Mouse (Mus musculus) stomach, embryonic 16.5 days (tissue): ENCODE data around the gene Lrguk. TPM values are rescaled to one million over a fixed set of nuclear protein-coding genes. Genes with fewer than 3 reads are reported as not detected.

Source experiments
- ATAC-seq: fragments of 200-750 bp; cut with Nextera tagmentation; 2 replicates; pipeline ENCODE4 v1.8.0; 2017; ENCODE audit warnings: moderate number of reproducible peaks, moderate TSS enrichment; ENCODE audit not compliant: insufficient read depth, low FRiP score
- H3K27ac ChIP-seq: fragments of 300-500 bp; sonication (generic); 2 replicates; pipeline ENCODE4 v1.5.1; 2014; ENCODE audit warnings: low read length
- H3K27me3 ChIP-seq: fragments of 300-500 bp; sonication (generic); 2 replicates; pipeline ENCODE4 v1.6.1; 2014; ENCODE audit warnings: low read length, control low read depth, mixed read lengths; ENCODE audit not compliant: control insufficient read depth, insufficient read depth
- H3K36me3 ChIP-seq: fragments of 300-500 bp; sonication (generic); 2 replicates; pipeline ENCODE4 v1.6.1; 2014; ENCODE audit warnings: low read length; ENCODE audit not compliant: control insufficient read depth, insufficient read depth
- H3K4me1 ChIP-seq: fragments of 300-500 bp; sonication (generic); 2 replicates; pipeline ENCODE4 v1.6.1; 2014; ENCODE audit warnings: low read length, control low read depth, mixed read lengths; ENCODE audit not compliant: control insufficient read depth, insufficient read depth
- H3K4me2 ChIP-seq: fragments of 300-500 bp; sonication (generic); 2 replicates; pipeline ENCODE4 v1.6.1; 2014; ENCODE audit warnings: low read depth, low read length, mixed read lengths
- H3K4me3 ChIP-seq: fragments of 300-500 bp; sonication (generic); replicated peaks from 2 replicates; pipeline ENCODE4 v1.5.1; 2014; ENCODE audit warnings: mild to moderate bottlenecking, low read length
- H3K9ac ChIP-seq: fragments of 300-500 bp; sonication (generic); 2 replicates; pipeline ENCODE4 v1.6.1; 2014; ENCODE audit warnings: low read length
- H3K9me3 ChIP-seq: fragments of 300-500 bp; sonication (generic); replicated peaks from 2 replicates; pipeline ENCODE4 v1.6.1; 2016; ENCODE audit warnings: low read length, control low read depth; ENCODE audit not compliant: control insufficient read depth
- WGBS: fragments of 180-500 bp; shearing (Covaris S2); extraction: QIAGEN DNeasy Blood & Tissue Kit; methylation state at CpG from one replicate; pipeline ENCODE4 v1.1.7; 2014; 5-methylcytosine and 5-hydroxymethylcytosine counted together
- polyA plus RNA-seq: library from polyadenylated mRNA; unstranded; fragments of >200 nt; fragmentation: Nextera tagmentation; extraction: Ambion mirVana; gene quantifications from 2 replicates; pipeline ENCODE4 v1.2.1, GENCODE M21; 2015

Lrguk gene
- 0.20 and 0.44 TPM in 2 replicates for polyA plus RNA-seq

DNA sequence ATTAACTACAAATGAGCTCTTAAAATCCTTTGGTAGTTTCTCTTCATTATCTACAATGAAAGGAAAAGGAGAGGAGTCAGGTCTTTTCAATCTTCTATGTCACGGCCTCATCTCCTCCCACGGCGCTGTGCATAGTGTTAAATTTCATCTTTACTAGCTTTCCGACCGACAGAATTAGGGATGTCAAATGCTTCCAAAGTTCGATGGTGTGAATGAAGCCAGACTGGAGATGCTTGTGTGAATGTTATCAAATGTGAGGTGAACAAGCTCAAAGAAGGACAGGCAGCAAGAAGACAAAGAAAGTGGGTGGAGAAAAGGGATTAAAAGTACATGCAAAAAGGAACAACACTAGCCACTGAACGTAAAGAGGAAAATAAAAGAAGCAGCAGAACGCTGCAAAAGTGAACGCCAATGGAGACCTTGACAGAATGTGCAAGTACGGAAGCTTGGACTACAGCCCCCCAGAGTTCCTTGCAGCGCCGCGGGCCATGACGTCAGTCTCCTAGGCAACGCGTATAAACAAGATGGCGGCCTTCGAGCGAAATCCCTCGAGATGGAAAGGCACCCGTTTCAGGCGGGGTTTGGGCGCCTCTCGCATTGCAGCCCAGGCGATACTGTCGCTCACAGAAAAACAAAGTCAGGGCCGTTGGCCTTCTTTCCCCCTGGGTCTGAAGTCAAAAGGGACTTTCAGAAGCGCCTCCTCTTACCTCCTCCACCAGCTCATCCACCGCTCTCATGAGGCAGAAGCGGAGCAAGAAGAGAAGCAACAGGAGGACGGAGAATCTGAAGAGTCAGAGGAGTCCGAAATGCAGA, at the start of gene Lrguk:
TSS of gene Lrguk (plus strand) at position 516 of the 813 bp plus-strand sequence.
- peaks cover 4% of the 10 kb centered on the region for H3K4me1 ChIP-seq
- no peaks in the 10 kb centered on the region for H3K36me3 ChIP-seq
- WGBS = 4% methylated on average over 32 of the region's 32 CpGs
- peak within 1 kb of the TSS; percentile 69 for H3K9ac ChIP-seq
- 0 out of 2 replicates have a peak within 1 kb of the TSS, but pooled peaks have one; percentile 13 for H3K27ac ChIP-seq
- no peaks in the 10 kb centered on the region for H3K9me3 ChIP-seq
- peak within 1 kb of the TSS; percentile 87 for H3K4me2 ChIP-seq
- peak; percentile 95; the same call in 1 of the 2 replicates for ATAC-seq
- H3K27me3 ChIP-seq = no peaks in the 10 kb centered on the region
- H3K4me3 ChIP-seq = peak within 1 kb of the TSS; percentile 67

DNA sequence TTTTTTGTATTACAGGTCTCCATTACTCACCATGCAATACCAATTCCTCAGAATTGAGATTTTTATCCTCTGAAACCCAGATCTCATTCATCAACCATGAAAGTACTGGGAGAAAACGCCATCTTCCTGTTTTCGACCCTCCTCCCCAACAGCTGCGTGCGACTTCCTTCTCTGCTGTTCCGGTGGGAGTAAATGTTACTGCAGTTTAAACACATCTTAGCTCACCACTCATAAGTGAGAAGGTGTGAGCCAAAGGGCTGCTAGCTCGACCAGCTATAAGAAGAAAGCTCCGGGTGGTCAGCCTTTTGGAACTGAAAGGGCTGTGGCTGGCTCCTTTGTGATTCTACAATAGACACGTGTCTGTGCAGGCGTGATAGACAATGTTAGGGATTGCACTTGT, 46.5 kb upstream of the Lrguk start:
- H3K4me3 ChIP-seq = no peak overlapping the region
- no peak overlapping the region for H3K9ac ChIP-seq
- 73% methylated on average over 9 of the region's 9 CpGs for WGBS
- H3K27me3 ChIP-seq = no peaks in the 10 kb centered on the region
- H3K27ac ChIP-seq = no peak overlapping the region
- no peaks in the 10 kb centered on the region for H3K36me3 ChIP-seq
- no peaks in the 10 kb centered on the region for H3K9me3 ChIP-seq
- no peak overlapping the region for H3K4me2 ChIP-seq
- no peak for ATAC-seq
- no peaks in the 10 kb centered on the region for H3K4me1 ChIP-seq

DNA sequence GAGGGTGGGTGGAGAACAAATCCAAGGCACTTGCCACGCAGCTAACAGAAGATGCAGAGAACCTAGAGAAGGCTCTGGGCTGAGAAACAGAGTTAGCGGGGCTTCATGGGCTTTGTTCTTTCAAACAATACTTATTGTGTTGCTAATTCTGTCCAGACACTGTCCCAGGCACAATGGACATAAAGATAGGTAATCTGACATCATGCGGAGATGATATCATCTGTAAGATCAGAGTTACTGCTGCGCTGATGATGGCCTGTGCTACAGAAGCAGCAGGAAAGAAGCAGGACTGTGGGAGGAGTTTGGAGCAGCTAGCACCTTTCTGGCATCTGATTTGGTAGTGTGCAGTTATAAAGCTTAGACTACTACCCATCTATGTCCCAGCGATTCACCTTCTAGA, 42.1 kb upstream of the Lrguk start:
- ATAC-seq = no peak

DNA sequence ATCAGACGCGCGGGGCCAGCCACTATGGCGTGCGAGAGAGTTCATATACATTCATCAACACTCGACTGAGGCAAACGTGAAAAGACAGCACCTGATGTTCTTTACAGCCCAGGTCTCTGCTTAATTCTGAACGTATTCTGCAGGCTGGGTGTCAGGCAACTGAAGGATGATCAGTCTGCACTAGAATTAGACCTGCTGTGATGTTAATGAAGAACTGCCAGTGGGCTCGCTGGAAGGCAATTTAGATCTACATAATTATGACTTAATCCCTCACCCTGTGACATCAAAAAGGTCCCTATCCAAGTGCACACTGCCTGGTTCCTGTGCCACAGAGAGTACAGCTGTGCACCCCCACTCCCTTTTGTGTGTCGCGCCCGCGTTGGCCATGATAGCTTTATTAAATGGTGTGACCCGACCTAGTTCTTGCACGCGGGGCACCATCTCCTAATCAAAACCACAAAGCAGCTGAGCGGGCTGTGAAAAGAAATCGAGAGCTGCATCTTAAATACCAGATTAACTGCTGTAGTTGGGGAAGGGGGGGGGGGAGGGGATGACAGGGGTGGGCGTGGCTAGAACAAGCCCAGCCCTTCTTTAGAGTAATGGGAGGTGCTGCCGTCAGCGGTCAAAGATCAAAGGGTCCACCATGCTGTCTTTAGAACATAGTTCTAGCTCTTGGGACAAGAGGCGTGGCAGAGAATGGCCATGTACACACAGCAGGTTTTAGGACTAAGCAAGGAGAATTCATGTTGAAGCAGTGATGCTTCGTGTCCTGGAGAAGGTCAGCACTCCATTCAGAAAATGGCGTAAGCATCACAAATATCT, 36.8 kb upstream of the Lrguk start:
- Histone ChIP-seq H3K9me3 (no peaks in the 10 kb centered on the region), H3K4me3 (no peak overlapping the region), H3K4me2 (no peak overlapping the region), H3K27me3 (no peaks in the 10 kb centered on the region), H3K27ac (no peak overlapping the region), H3K4me1 (no peaks in the 10 kb centered on the region), H3K9ac (no peak overlapping the region), H3K36me3 (no peaks in the 10 kb centered on the region)
- ATAC-seq = no peak
- WGBS = 57% methylated on average over 24 of the region's 24 CpGs

More for the DNA sequence above, 42.1 kb upstream of the Lrguk start:
- no peaks in the 10 kb centered on the region for H3K4me1 ChIP-seq
- no peaks in the 10 kb centered on the region for H3K27me3 ChIP-seq
- H3K9me3 ChIP-seq = no peaks in the 10 kb centered on the region
- 78% methylated on average over 5 of the region's 5 CpGs for WGBS
- H3K27ac ChIP-seq = no peak overlapping the region
- H3K9ac ChIP-seq = no peak overlapping the region
- H3K4me2 ChIP-seq = no peak overlapping the region
- no peak overlapping the region for H3K4me3 ChIP-seq
- H3K36me3 ChIP-seq = no peaks in the 10 kb centered on the region

DNA sequence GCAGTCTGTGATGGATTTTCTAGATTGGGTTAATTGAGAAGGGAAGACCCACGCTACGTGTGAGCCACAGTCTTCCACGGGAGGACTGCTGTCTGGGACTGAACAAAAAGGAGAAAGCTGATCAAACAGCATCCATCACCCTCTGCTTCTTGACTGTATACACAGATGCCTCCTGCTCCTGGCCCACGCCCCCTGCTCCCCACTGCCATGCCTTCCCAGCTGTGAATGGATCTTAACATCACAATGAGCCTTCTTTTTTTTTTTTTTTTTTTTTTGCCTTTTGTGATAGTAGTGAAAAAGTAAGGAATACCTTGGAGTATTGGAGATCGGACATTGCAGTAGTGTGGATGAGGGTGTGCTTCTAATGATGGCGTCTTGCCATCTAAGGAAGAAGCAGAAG, 35.4 kb upstream of the Lrguk start:
- Histone ChIP-seq H3K36me3 (no peaks in the 10 kb centered on the region), H3K4me1 (no peaks in the 10 kb centered on the region), H3K27ac (no peak overlapping the region), H3K27me3 (no peaks in the 10 kb centered on the region), H3K9me3 (no peaks in the 10 kb centered on the region), H3K4me3 (no peak overlapping the region), H3K9ac (no peak overlapping the region), H3K4me2 (no peak overlapping the region)
- 54% methylated on average over 6 of the region's 6 CpGs for WGBS
- ATAC-seq = no peak

DNA sequence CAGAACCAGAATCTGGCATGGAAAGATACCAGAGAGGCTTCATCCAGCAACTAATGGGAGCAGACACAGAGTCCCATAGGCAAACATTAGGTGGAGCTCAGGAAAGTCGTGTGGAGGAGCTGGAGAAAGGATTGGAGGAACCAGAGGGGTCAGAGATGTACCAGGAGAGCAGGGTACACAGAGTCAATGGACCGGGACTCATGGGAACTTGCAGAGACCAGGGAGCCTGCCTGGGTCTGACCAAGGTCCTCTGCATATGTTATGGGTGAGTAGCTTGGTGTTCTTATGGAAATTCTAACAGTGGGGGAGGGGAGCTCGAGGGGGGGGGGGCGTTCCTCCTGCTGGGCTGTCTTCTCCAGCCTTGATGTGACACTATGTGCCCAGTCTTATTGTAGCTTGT, 30.7 kb upstream of the Lrguk start:
- no peak overlapping the region for H3K9ac ChIP-seq
- no peaks in the 10 kb centered on the region for H3K9me3 ChIP-seq
- H3K4me2 ChIP-seq = no peak overlapping the region
- H3K27me3 ChIP-seq = no peaks in the 10 kb centered on the region
- no peak for ATAC-seq
- H3K4me1 ChIP-seq = no peaks in the 10 kb centered on the region
- H3K36me3 ChIP-seq = no peaks in the 10 kb centered on the region
- no peak overlapping the region for H3K4me3 ChIP-seq
- no peak overlapping the region for H3K27ac ChIP-seq
- WGBS = 33% methylated on average over 4 of the region's 4 CpGs

DNA sequence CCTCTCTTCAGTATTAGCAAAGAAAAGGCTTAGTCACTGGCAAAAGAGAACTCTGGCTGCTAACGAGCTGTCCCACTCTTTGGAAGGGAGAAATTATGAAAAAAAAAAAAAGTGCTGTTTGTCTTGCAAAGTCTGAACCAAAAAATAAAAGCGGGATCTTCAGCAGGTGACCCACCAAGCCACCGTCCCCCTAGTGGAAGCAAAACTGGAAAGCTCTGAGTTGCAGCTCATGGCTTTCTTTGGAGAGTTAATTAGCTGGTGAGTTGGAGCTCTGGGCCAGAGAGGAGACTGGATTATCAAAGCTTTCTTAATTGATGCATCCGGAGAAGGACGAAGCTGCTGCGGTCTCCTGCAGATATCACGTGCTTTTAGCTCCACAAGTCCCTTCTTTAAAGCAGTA, 29.7 kb upstream of the Lrguk start:
- H3K9me3 ChIP-seq = no peaks in the 10 kb centered on the region
- H3K4me3 ChIP-seq = no peak overlapping the region
- H3K27me3 ChIP-seq = no peaks in the 10 kb centered on the region
- ATAC-seq = no peak
- H3K9ac ChIP-seq = no peak overlapping the region
- H3K4me1 ChIP-seq = no peaks in the 10 kb centered on the region
- no peaks in the 10 kb centered on the region for H3K36me3 ChIP-seq
- no peak overlapping the region for H3K4me2 ChIP-seq
- 42% methylated on average over 7 of the region's 7 CpGs for whole genome bisulfite sequencing
- H3K27ac ChIP-seq = no peak overlapping the region

DNA sequence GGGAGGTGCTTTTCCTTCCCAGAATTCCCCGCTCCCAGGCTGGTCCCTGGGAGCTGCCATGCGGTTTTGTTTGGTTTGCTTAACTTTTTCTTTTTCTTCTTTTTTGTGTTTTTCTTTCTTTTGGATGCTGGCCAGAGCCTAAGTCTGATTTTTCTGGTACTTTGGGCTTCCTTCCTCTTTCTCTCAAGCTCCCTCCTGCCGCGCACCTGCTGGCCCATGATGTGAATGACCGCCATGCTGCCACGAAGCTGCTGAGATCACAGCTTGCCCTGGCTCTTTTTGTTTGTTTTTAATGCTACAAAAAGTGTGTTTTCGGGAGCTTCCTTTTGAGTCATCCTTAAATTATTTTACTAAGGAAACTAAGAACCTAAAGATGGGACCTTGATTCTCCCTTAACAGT, 28.6 kb upstream of the Lrguk start:
- WGBS = 88% methylated on average over 7 of the region's 7 CpGs
- Histone ChIP-seq H3K9me3 (no peaks in the 10 kb centered on the region), H3K27me3 (no peaks in the 10 kb centered on the region), H3K36me3 (no peaks in the 10 kb centered on the region), H3K4me2 (no peak overlapping the region), H3K4me1 (no peaks in the 10 kb centered on the region), H3K4me3 (no peak overlapping the region), H3K9ac (no peak overlapping the region), H3K27ac (no peak overlapping the region)
- ATAC-seq = no peak

DNA sequence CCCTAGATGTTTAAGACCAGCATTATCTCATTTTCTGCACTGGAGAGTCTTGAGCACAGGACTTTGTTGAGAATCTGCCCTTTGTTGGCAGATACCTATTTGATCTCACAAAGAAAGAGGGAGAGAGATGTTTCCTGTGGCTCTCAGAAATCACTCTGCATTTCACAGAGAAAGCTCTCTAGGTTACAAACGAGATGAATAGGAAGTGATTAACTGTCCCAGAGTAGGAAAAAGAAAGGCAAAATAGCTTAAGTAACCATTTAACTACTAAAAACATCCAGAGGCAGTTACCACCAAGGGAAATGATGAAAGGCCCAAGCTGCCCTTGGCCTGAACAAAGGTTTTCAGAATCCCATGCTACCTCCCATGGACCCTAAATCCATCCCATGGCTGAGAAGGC, 26.2 kb upstream of the Lrguk start:
- no peak overlapping the region for H3K4me2 ChIP-seq
- H3K27ac ChIP-seq = no peak overlapping the region
- H3K9ac ChIP-seq = no peak overlapping the region
- no peaks in the 10 kb centered on the region for H3K9me3 ChIP-seq
- H3K36me3 ChIP-seq = no peaks in the 10 kb centered on the region
- no peak for ATAC-seq
- H3K4me1 ChIP-seq = no peaks in the 10 kb centered on the region
- no peak overlapping the region for H3K4me3 ChIP-seq
- H3K27me3 ChIP-seq = no peaks in the 10 kb centered on the region
- WGBS = 24% methylated on average over 1 of the region's 1 CpGs
